ENCODE assay signal across 13 mouse cellular contexts in the genomic region with DNA sequence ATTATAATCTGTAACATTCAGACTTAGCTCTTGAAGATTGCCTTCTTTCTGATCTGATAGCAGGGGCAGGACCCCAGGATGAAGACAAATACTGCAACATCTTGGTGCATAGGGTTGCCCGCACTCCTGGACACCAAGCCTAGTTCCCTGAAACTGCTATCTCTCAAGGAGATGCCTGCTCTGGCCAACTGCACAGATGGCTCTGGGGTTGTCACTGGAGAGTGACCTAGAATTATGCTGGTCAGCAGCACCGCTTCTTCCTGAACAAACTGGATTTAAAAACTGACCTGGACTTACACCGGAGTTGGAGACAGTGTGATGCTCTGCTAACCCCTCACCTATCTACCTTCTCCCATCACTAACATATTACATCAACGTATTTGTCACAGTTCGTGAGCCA.
DNase-seq lines count a peak whose midpoint lies in the region.
"Had no signal": no experiment of that assay in that cellular context is flagged by ENCODE, and none has a peak within 500 bp of the region (broad histone marks: within the 10 kb centered on the region; RNA-seq: fewer than 3 reads in every experiment).

No protein-coding gene starts in this region.

- intact Hi-C loops in left cerebral cortex, postnatal 14 days (cut with DNase I): no loop called here

- peak; percentile 86 for DNase-seq in cerebellum, adult 11-12 months
- DNase-seq in cerebellum, adult 8-10 months: peak; percentile 74
- peak; percentile 64 to 82 for DNase-seq in cerebellum, postnatal 14 days
- DNase-seq in adrenal gland, adult (ENCODE audit: inconsistent age in 2 of 2, low spot score in 1 of 2): no peak
- DNase-seq in neural tube, embryonic 10.5 days (ENCODE audit: extremely low spot score, low spot score): no peak
- DNase-seq in left cerebral cortex, postnatal 14 days (ENCODE audit: low spot score in 2 of 2): no peak
- DNase-seq: adrenal gland, adult 8-10 months; adrenal gland, postnatal 36 days; forebrain, postnatal 0 days; gastrocnemius, adult 2 months; gastrocnemius, postnatal 25 days; heart, postnatal 36 days; kidney, adult 2 months had no signal

Comparison
In these comparisons a context has a peak if more than half of its experiments do, and no peak if none do; other contexts are left out.
1. DNase-seq: peak in cerebellum, adult 11-12 months (single experiment), cerebellum, adult 8-10 months (single experiment) and cerebellum, postnatal 14 days (2 of 2); none in adrenal gland, adult (0 of 2), neural tube, embryonic 10.5 days (single experiment) and left cerebral cortex, postnatal 14 days (0 of 2).